Mouse (Mus musculus) G1E (cell line): ENCODE results near the gene Nat8f7.
"Not testable (repeated sequence)": the region's sequence is repeated elsewhere in the genome, so short reads cannot be mapped to it uniquely, and the experiment has no call there.

Experiments used
- CTCF ChIP-seq: IDR thresholded peaks from 2 replicates; pipeline ENCODE4 v1.5.1; 2012; ENCODE audit warnings: low read depth, low read length, inconsistent platforms, mixed read lengths
- GATA1 ChIP-seq: IDR thresholded peaks from 2 replicates; pipeline ENCODE4 v1.6.1; 2012; ENCODE audit warnings: borderline replicate concordance, low read length, inconsistent platforms, mixed read lengths
- POLR2AphosphoS5 ChIP-seq: IDR thresholded peaks from 2 replicates; pipeline ENCODE4 v1.6.1; 2012; ENCODE audit warnings: low read depth, low read length, inconsistent platforms; ENCODE audit not compliant: insufficient replicate concordance
- TAL1 ChIP-seq: conservative IDR thresholded peaks from 2 replicates; pipeline ENCODE4 v1.6.1; 2012; ENCODE audit warnings: low read depth, low read length, inconsistent platforms, mixed read lengths

DNA sequence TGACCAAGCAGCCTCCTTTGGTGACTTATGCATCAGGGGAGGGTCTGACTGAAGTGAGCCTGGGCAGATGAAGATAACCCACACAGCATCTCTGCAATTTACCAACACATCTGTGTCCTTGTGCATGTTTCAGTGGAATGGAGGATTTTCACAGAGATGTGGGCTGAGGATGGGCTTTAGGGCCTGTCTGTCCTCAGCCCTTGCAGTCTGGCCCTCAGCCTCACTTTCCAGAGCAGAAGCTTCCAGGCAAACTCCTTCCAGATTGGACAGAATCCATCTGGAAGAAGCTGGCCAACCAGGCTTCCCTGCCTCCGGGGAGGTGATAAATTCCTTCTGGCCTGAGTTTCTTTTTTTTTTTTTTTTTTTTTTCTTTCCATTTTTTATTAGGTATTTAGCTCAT is 3.4 kb downstream of the Nat8f7 start:
- TF ChIP-seq CTCF, POLR2AphosphoS5, GATA1, TAL1: not testable (repeated sequence)
